Mouse (Mus musculus) G1E (cell line): ENCODE measurements around the gene Pip4k2b.

ENCODE experiments used
- CTCF ChIP-seq: IDR thresholded peaks from 2 replicates; pipeline ENCODE4 v1.5.1; 2012; ENCODE audit warnings: low read depth, low read length, inconsistent platforms, mixed read lengths
- GATA1 ChIP-seq: IDR thresholded peaks from 2 replicates; pipeline ENCODE4 v1.6.1; 2012; ENCODE audit warnings: borderline replicate concordance, low read length, inconsistent platforms, mixed read lengths
- GATA2 ChIP-seq: IDR thresholded peaks from 2 replicates; pipeline ENCODE4 v1.6.1; 2012; ENCODE audit warnings: low read depth, low read length, inconsistent platforms, borderline replicate concordance
- POLR2AphosphoS5 ChIP-seq: IDR thresholded peaks from 2 replicates; pipeline ENCODE4 v1.6.1; 2012; ENCODE audit warnings: low read depth, low read length, inconsistent platforms; ENCODE audit not compliant: insufficient replicate concordance

- no peak for TF ChIP-seq POLR2AphosphoS5
- no peak for TF ChIP-seq CTCF
- no peak for TF ChIP-seq GATA1
- TF ChIP-seq GATA2, result no peak
These were observed 30.6 kb downstream of the Pip4k2b start for GRCm38 (mm10) chr11:97713896-97714295.
